Mouse (Mus musculus) E14TG2a.4 (cell line): Measurements from ENCODE around the gene Xpo6.

Experiments used
- CTCF ChIP-seq: conservative IDR thresholded peaks from 2 replicates; pipeline ENCODE4 v1.5.1; 2014; ENCODE audit warnings: low read length
- NANOG ChIP-seq: IDR thresholded peaks from 2 replicates; pipeline ENCODE4 v1.6.1; 2014; ENCODE audit warnings: borderline replicate concordance, low read length, mixed read lengths
- POU5F1 ChIP-seq: IDR thresholded peaks from 2 replicates; pipeline ENCODE4 v1.6.1; 2014; ENCODE audit warnings: low read length, borderline replicate concordance

DNA sequence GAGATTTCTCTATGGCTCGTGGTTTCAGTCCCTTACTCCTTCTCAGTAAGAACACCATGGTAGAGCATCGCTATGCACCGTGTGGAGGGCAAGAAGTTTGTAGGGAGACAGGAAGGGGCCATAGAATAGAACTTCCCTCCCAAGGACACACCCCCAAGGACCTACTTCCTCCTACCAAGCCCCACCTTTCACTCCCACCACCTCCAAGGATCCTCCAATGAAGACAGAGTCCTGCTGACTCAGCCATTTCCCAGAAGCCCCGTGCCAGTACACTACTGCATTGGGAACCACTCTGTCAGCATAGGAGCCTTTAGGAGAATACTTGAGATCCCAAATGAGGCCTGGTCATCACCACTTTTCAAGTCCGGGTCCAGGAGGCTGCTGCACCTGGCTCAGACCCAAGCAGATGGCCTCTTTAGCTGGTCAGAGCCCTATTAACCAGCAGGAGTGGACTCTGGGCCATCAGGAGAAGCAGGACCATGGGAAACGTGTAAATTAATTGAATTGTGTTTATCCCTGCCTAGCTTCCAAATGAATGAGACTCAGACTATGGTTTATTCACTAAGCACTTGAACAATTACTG, 44.0 kb upstream of the Xpo6 start:
- no peak for TF ChIP-seq CTCF
- no peak for TF ChIP-seq NANOG
- TF ChIP-seq POU5F1 = no peak
